Mouse (Mus musculus): ENCODE measurements around the gene Fez2.

Fez2 gene

GRCm38 (mm10) chr17:78408386-78408785, 9.6 kb downstream of the Fez2 start:
- 0 out of 2 replicates have a peak, but pooled peaks have one; percentile 22 for ATAC-seq (ENCODE audit: low TSS enrichment)

DNA sequence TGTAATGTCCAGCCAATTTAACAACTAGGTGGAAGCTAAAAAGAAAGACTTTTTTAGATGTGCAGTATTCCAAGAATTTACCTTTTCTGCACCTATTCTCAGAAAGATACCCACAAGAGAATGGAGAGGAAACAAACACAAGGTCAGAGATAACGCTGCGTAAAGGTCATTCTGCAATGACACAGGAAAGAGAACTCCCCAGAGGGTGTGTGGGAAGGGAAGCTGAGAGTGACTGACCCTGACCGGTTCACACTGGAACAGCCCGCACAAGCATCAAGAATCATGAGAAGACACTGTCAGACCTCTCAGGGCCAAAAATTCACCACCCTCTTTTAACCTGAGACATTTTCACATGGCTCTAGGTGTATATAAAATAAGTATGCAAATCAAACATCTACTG, 10.4 kb downstream of the Fez2 start:
- ATAC-seq (ENCODE audit: low TSS enrichment) = no peak

- ATAC-seq (ENCODE audit: low TSS enrichment) = no peak
Measured at GRCm38 (mm10) chr17:78406854-78407253, 11.1 kb downstream of the Fez2 start.

DNA sequence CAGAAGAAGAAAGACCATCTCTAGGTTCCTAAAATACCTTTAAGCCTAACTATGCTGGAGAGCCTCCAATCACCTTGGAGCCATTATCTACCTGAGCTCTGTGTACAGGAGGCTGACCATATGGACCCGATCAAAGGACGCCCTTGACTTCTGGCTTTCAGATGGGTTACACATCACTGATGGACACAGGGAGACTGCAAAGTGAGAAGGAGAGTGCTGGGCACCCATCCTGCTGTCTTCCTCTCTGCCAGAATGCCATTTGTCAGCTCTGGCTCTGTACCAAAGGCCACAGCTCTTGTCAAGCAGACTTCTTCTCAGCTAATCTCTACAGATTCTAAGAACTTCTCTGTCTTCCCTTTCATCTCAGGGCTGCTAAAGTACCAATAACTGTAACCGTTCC, 12.6 kb downstream of the Fez2 start:
- ATAC-seq (ENCODE audit: low TSS enrichment) = no peak

DNA sequence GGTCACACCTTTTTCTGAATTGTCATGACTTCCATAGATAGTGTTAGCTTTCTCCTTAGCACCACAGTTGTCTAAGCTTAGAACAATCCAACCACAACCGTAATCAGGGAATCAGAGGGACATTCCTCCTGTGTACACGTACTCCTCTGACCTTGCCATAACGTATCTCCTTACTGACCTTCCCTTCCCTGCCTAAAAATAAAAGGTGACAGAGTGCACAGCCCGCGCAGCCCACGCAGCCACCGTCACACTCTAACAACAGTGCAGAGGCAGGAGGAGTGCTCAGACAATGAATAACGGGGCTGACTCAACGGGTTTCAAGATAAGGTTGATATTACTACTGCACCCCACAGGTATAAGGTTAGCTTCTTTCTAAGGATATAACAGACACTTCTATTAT, 14.1 kb downstream of the Fez2 start:
- no peak for ATAC-seq (ENCODE audit: low TSS enrichment)

- ATAC-seq (ENCODE audit: low TSS enrichment) = no peak
Measured at GRCm38 (mm10) chr17:78403229-78403628, 14.7 kb downstream of the Fez2 start.

- ATAC-seq (ENCODE audit: low TSS enrichment) = no peak
Measured at GRCm38 (mm10) chr17:78402174-78402573, 15.8 kb downstream of the Fez2 start.

- ATAC-seq (ENCODE audit: low TSS enrichment) = no peak
Measured at GRCm38 (mm10) chr17:78401713-78402112, 16.2 kb downstream of the Fez2 start.

- no peak for ATAC-seq (ENCODE audit: low TSS enrichment)
Measured at GRCm38 (mm10) chr17:78401311-78401710, 16.6 kb downstream of the Fez2 start.

DNA sequence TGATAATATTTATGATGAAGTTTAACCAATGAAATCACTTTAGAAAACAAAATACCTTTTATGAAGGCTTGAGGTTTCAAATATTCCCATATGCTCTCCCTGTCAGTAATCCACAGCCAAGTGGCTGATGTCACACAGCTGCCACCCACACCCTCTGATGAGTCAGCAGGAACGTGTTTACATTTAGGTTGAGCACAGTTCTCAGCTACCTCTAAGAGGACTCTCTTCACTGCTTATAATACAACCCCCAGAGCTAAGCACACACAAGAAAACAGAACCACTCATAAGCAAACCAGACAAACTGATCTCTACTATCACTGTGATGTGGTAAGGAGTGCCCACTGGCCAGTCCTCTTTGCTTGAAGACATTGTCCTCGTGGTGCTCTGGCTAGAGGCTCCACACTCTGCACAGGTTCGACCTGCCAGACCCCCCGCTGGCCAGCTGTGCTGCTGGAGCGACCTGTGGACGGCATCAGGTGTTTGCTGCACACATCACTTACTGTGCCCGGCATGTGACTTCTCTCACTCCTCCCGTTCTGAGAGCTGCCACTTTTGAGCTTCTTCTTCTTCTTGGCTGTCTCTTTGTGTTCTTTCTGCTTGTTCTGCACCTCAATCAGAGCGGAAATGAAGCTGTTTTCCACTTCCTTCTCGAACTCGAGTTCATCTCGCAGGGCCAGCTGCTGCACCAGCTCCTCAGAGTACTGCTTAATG, 17.7 kb downstream of the Fez2 start:
- ATAC-seq (ENCODE audit: low TSS enrichment) = peak; percentile 94

GRCm38 (mm10) chr17:78392401-78393087, 25.4 kb downstream of the Fez2 start:
- no peak for ATAC-seq (ENCODE audit: low TSS enrichment)

- ATAC-seq (ENCODE audit: low TSS enrichment) = peak; percentile 95
Measured at GRCm38 (mm10) chr17:78389573-78389972, 28.4 kb downstream of the Fez2 start.

- ATAC-seq (ENCODE audit: low TSS enrichment) = no peak
Measured at GRCm38 (mm10) chr17:78388101-78388847, 29.7 kb downstream of the Fez2 start.

GRCm38 (mm10) chr17:78387665-78388064, 30.3 kb downstream of the Fez2 start:
- ATAC-seq (ENCODE audit: low TSS enrichment) = no peak

GRCm38 (mm10) chr17:78382321-78382720, 35.6 kb downstream of the Fez2 start:
- no peak for ATAC-seq (ENCODE audit: low TSS enrichment)

DNA sequence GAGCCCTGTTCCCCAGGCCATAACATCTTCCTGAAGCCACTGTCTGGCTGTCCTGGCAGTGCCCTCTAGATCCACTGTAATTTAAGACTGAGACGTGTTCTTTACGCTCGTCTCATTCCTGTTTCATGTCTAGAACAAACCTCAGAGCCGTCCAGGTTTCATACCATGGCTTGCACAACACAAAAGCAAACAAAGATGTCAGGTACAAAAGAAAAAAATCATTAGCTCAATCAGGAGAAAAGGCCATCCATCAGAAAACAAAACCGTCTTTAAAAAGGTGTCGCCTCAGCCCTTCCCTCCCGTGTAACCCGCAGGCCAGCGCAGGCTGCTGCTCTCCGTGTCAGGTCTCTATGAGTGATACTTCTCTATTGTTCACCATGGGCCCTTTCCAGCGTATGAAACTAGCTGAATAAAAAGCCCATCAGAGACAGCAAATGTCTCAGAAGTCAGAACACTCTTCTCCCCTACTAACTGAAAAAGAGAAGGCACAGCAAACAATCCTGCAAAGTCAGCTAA, 38.2 kb downstream of the Fez2 start:
- ATAC-seq (ENCODE audit: low TSS enrichment) = no peak

- no peak for ATAC-seq (ENCODE audit: low TSS enrichment)
Measured at GRCm38 (mm10) chr17:78379079-78379729, 38.7 kb downstream of the Fez2 start.

GRCm38 (mm10) chr17:78376587-78376986, 41.4 kb downstream of the Fez2 start:
- ATAC-seq (ENCODE audit: low TSS enrichment) = 0 out of 2 replicates have a peak, but pooled peaks have one; percentile 34

DNA sequence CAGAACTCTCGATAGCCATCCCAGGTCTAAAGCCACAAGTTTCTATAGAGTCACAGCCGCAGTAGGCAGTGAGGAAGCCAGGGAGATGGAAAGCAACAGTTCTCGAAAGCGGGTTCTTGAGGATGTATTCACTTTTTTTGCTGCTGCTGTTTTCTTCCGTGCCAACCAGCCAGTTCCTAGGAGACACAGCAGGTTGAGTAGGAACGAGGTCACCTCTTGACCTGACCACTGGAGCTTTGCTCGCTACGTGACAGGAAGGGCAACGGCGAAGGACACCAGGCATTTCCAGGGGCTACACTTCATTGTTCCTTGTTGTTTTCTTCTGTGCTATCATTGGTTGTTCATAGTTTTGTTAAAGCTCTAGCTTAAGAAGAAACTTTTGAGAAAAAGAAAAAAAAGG, 43.2 kb downstream of the Fez2 start:
- ATAC-seq (ENCODE audit: low TSS enrichment) = no peak

GRCm38 (mm10) chr17:78373849-78374248, 44.1 kb downstream of the Fez2 start:
- no peak for ATAC-seq (ENCODE audit: low TSS enrichment)

- no peak for ATAC-seq (ENCODE audit: low TSS enrichment)
Measured at GRCm38 (mm10) chr17:78373174-78373573, 44.8 kb downstream of the Fez2 start.

- peak; percentile 41; the same call in 1 of the 2 replicates for ATAC-seq (ENCODE audit: low TSS enrichment)
Measured at GRCm38 (mm10) chr17:78370445-78370844, 47.5 kb downstream of the Fez2 start.

All from frontal cortex, adult (tissue).